In genomic region chr5:73359134-73359751, GRCm38 (mm10) we compare ENCODE assay signal across 13 mouse cellular contexts. TPM values are rescaled to one million over a fixed set of nuclear protein-coding genes. Genes with fewer than 3 reads are reported as not detected.
A peak's percentile ranks its signal among the peaks of the same experiment; 100 is the strongest.
DNase-seq lines count a peak whose midpoint lies in the region; ATAC-seq and TF ChIP-seq lines count a peak whose summit lies in the region.
"Had no signal": no experiment of that assay in that cellular context is flagged by ENCODE, and none has a peak within 500 bp of the region (broad histone marks: within the 10 kb centered on the region; RNA-seq: fewer than 3 reads in every experiment).

No protein-coding gene starts in this region.

- H3K79me2 ChIP-seq in CH12.LX (replicated peaks; ENCODE audit: control insufficient read depth, extremely low read depth, insufficient read depth, poor library complexity, severe bottlenecking) = no peaks in the 10 kb centered on the region

- no peak for TF ChIP-seq EP300 in CH12.LX (IDR thresholded peaks at IDR 0.05; ENCODE audit: low read length)

- peak; percentile 23 to 62 for DNase-seq in heart, adult 18-20 months
- no peak for DNase-seq in heart, adult 8-10 months (ENCODE audit: low spot score)
- no peak for DNase-seq in CH12.LX (ENCODE audit: extremely low read depth)
- no peak for DNase-seq in urinary bladder, adult 2 months (ENCODE audit: low spot score)
- DNase-seq: cerebellum, postnatal 14 days had no signal

- TF ChIP-seq POLR2A in CH12.LX (IDR thresholded peaks at IDR 0.05; ENCODE audit: low read depth, low read length) = no peak

- TF ChIP-seq RAD21 in CH12.LX (IDR thresholded peaks at IDR 0.05; ENCODE audit: low read depth, low read length) = no peak

- H3K4me2 ChIP-seq in CH12.LX (ENCODE audit: insufficient read depth, low read depth, poor library complexity, severe bottlenecking) = peak overlapping the region; percentile 39; the same call in 1 of the 2 replicates
- H3K4me2 ChIP-seq in heart, embryonic 13.5 days = peak overlapping the region; percentile 67
- H3K4me2 ChIP-seq in liver, embryonic 12.5 days = peak overlapping the region; percentile 50

- peaks cover 0 to 12% of the 10 kb centered on the region in 2 experiments; a peak in 2 of 4 replicates for H3K4me1 ChIP-seq in CH12.LX (ENCODE audit: control insufficient read depth in 1 of 2, insufficient read depth in 2 of 2)
- H3K4me1 ChIP-seq in heart, embryonic 13.5 days = peaks cover 34% of the 10 kb centered on the region
- H3K4me1 ChIP-seq in liver, embryonic 12.5 days = peaks cover 59% of the 10 kb centered on the region

- no peak overlapping the region for H3K9ac ChIP-seq in CH12.LX (ENCODE audit: insufficient read depth, low read depth)
- H3K9ac ChIP-seq in heart, embryonic 13.5 days = no peak overlapping the region
- no peak overlapping the region for H3K9ac ChIP-seq in liver, embryonic 12.5 days

- ATAC-seq in heart, embryonic 13.5 days (ENCODE audit: extremely low read depth, insufficient number of reproducible peaks, low FRiP score, low TSS enrichment) = no peak; the same call in 1 of the 2 replicates
- no peak for ATAC-seq in liver, embryonic 12.5 days
- ATAC-seq in monocyte, adult 5-6 weeks (replicated peaks; ENCODE audit: insufficient number of reproducible peaks, low FRiP score, low TSS enrichment, poor library complexity, severe bottlenecking) = no peak
- ATAC-seq in cerebellum, adult (ENCODE audit: insufficient number of reproducible peaks, low FRiP score, low TSS enrichment) = no peak

- dilution Hi-C loops in CH12.LX (cut with MboI; ENCODE audit: extremely low pct_ligation_motif_present, extremely low pct_unique_long_range_greater_than_20kb, low sequenced_read_pairs) = no loop called here

- H3K4me3 ChIP-seq in CH12.LX (replicated peaks in 1 of 3; ENCODE audit: low read depth in 2 of 3, low read length in 2 of 3, poor library complexity in 1 of 3) = no peak overlapping the region
- peak overlapping the region; percentile 34 for H3K4me3 ChIP-seq in heart, embryonic 13.5 days
- peak overlapping the region; percentile 3; the same call in 1 of the 2 replicates for H3K4me3 ChIP-seq in liver, embryonic 12.5 days
- H3K4me3 ChIP-seq: midbrain, embryonic 10.5 days had no signal

- no peaks in the 10 kb centered on the region for H3K36me3 ChIP-seq in CH12.LX (replicated peaks in 1 of 2; ENCODE audit: control insufficient read depth in 1 of 2, insufficient read depth in 1 of 2, low read length in 1 of 2)
- no peaks in the 10 kb centered on the region for H3K36me3 ChIP-seq in heart, embryonic 13.5 days
- no peaks in the 10 kb centered on the region for H3K36me3 ChIP-seq in liver, embryonic 12.5 days
- H3K36me3 ChIP-seq: midbrain, embryonic 10.5 days had no signal

- in situ Hi-C loops in CH12.LX (cut with MboI; ENCODE audit: low pct_ligation_motif_present, low pct_unique_long_range_greater_than_20kb, low sequenced_read_pairs) = no loop called here

- WGBS in heart, embryonic 13.5 days = 55% methylated on average over 6 of the region's 6 CpGs
- 64% methylated on average over 6 of the region's 6 CpGs for WGBS in liver, embryonic 12.5 days (ENCODE audit: insufficient replicate concordance)

- no peak for TF ChIP-seq CTCF in CH12.LX (conservative IDR thresholded peaks at IDR 0.05 in 1 of 2, IDR thresholded peaks at IDR 0.05 in 1 of 2; ENCODE audit: low read depth in 2 of 2, low read length in 2 of 2)

- H3K27me3 ChIP-seq in CH12.LX (replicated peaks) = no peaks in the 10 kb centered on the region
- no peaks in the 10 kb centered on the region for H3K27me3 ChIP-seq in heart, embryonic 13.5 days (replicated peaks)
- peaks cover 37% of the 10 kb centered on the region for H3K27me3 ChIP-seq in liver, embryonic 12.5 days (replicated peaks)

- no peak overlapping the region for H3K27ac ChIP-seq in CH12.LX (ENCODE audit: insufficient read depth, low read depth)
- peak overlapping the region; percentile 17; the same call in 1 of the 2 replicates for H3K27ac ChIP-seq in heart, embryonic 13.5 days (replicated peaks)
- H3K27ac ChIP-seq in liver, embryonic 12.5 days = no peak overlapping the region
- H3K27ac ChIP-seq: midbrain, embryonic 10.5 days had no signal

- H3K9me3 ChIP-seq in CH12.LX (replicated peaks; ENCODE audit: low read length) = no peaks in the 10 kb centered on the region
- no peaks in the 10 kb centered on the region for H3K9me3 ChIP-seq in heart, embryonic 13.5 days
- no peaks in the 10 kb centered on the region for H3K9me3 ChIP-seq in liver, embryonic 12.5 days (replicated peaks)
- H3K9me3 ChIP-seq: midbrain, embryonic 10.5 days had no signal

TF ChIP-seq in CH12.LX, 34 proteins besides CTCF, POLR2A, EP300 and RAD21:
- no peak for TF ChIP-seq BHLHE40 (IDR thresholded peaks at IDR 0.05; ENCODE audit: low read depth, low read length)
- TF ChIP-seq TBP (conservative IDR thresholded peaks at IDR 0.05; ENCODE audit: low read depth, low read length) = no peak
- no peak for TF ChIP-seq ZC3H11A (IDR thresholded peaks at IDR 0.05; ENCODE audit: low read depth, low read length)
- no peak for TF ChIP-seq JUND (conservative IDR thresholded peaks at IDR 0.05; ENCODE audit: low read depth, low read length)
- no peak for TF ChIP-seq MAX (IDR thresholded peaks at IDR 0.05; ENCODE audit: low read length)
- TF ChIP-seq SIN3A (IDR thresholded peaks at IDR 0.05; ENCODE audit: low read length) = no peak
- no peak for TF ChIP-seq MEF2A (IDR thresholded peaks at IDR 0.05; ENCODE audit: borderline replicate concordance, low read depth, low read length)
- no peak for TF ChIP-seq PAX5 (IDR thresholded peaks at IDR 0.05; ENCODE audit: low read length)
- TF ChIP-seq HCFC1 (IDR thresholded peaks at IDR 0.05; ENCODE audit: low read depth, low read length) = no peak
- no peak for TF ChIP-seq MXI1 (IDR thresholded peaks at IDR 0.05; ENCODE audit: low read depth, low read length)
- TF ChIP-seq RCOR1 (conservative IDR thresholded peaks at IDR 0.05; ENCODE audit: low read depth, low read length) = no peak
- TF ChIP-seq POLR2AphosphoS2 (IDR thresholded peaks at IDR 0.05; ENCODE audit: low read depth, low read length) = no peak
- TF ChIP-seq MAZ (IDR thresholded peaks at IDR 0.05; ENCODE audit: low read depth, low read length) = no peak
- no peak for TF ChIP-seq NELFE (IDR thresholded peaks at IDR 0.05; ENCODE audit: low read depth, low read length)
- TF ChIP-seq NRF1 (IDR thresholded peaks at IDR 0.05; ENCODE audit: low read depth, low read length) = no peak

RNA-seq across cellular contexts. Expression of gene Ociad2, which starts 18.4 kb away (rescaled TPM):
- total RNA-seq in heart, adult 18-20 months (2021) = 10 to 100 TPM; 12.9 to 13.5 TPM
- 10 to 100 TPM; 10.4 to 20.9 (median 15.1) TPM for total RNA-seq in heart, adult 8-10 months (2022)
- total RNA-seq in CH12.LX (2012; rRNA removed) (5.3 and 6.3 TPM in 2 replicates), CH12.LX (2014; rRNA removed) (1.9 and 2.3 TPM in 2 replicates)
- 3.2 and 4.4 TPM in 2 replicates for polyA plus RNA-seq in CH12.LX (2012; ENCODE audit: insufficient read length, low read depth)
- 17.0 and 19.2 TPM in 2 replicates for polyA plus RNA-seq in heart, embryonic 13.5 days (2015; fragmentation: Nextera tagmentation; extraction: Ambion mirVana)
- polyA plus RNA-seq in liver, embryonic 12.5 days (2016; fragmentation: Nextera tagmentation; extraction: Ambion mirVana) = 4.7 and 4.9 TPM in 2 replicates
- 0.68 TPM in 1 of 3 replicates, not detected in the others for total RNA-seq in monocyte, adult 5-6 weeks (2017)
- polyA plus RNA-seq in urinary bladder, adult 2 months (2012; rRNA removed) = 38.7 and 44.8 TPM in 2 replicates

RNA-seq across cellular contexts. Expression of gene Cwh43, which starts 46.6 kb away (rescaled TPM):
- not detected for total RNA-seq in heart, adult 18-20 months (2021)
- total RNA-seq in heart, adult 8-10 months (2022) = not detected
- total RNA-seq in CH12.LX (2012; rRNA removed) (not detected in 2 replicates), CH12.LX (2014; rRNA removed) (not detected in 2 replicates)
- polyA plus RNA-seq in CH12.LX (2012; ENCODE audit: insufficient read length, low read depth) = not detected in 2 replicates
- not detected in 2 replicates for polyA plus RNA-seq in heart, embryonic 13.5 days (2015; fragmentation: Nextera tagmentation; extraction: Ambion mirVana)
- polyA plus RNA-seq in liver, embryonic 12.5 days (2016; fragmentation: Nextera tagmentation; extraction: Ambion mirVana) = not detected in 2 replicates
- total RNA-seq in monocyte, adult 5-6 weeks (2017) = not detected in 3 replicates
- polyA plus RNA-seq in urinary bladder, adult 2 months (2012; rRNA removed) = 0.16 and 0.50 TPM in 2 replicates
- total RNA-seq: heart, postnatal 36 days had no signal
- polyA plus RNA-seq: C2C12; forebrain, embryonic 11.5 days; midbrain, embryonic 10.5 days had no signal

Comparison
In these comparisons a context has a peak if more than half of its experiments do, and no peak if none do; other contexts are left out.
1. DNase-seq: peak in heart, adult 18-20 months (2 of 2); none in heart, adult 8-10 months (single experiment), CH12.LX (single experiment) and urinary bladder, adult 2 months (single experiment).
2. H3K4me3 ChIP-seq: peak in heart, embryonic 13.5 days (single experiment) and liver, embryonic 12.5 days (single experiment); none in CH12.LX (0 of 3).
3. Peak in every context shown above with its lines, with median percentiles within 50 percentile points of each other: H3K4me2 ChIP-seq.